Mouse (Mus musculus) liver, embryonic 14.5 days (tissue): ENCODE measurements at regions not wholly inside any gene's neighbourhood (a gene's known extent, or its start where the extent isn't known, plus 50 kb on each side); places are given as distances from the start of the nearest gene placed in this dataset.
"Not testable (repeated sequence)": the region's sequence is repeated elsewhere in the genome, so short reads cannot be mapped to it uniquely, and the experiment has no call there.

Experiments used
- CTCF ChIP-seq: IDR thresholded peaks from 2 replicates; pipeline ENCODE4 v1.5.1; 2016; ENCODE audit warnings: antibody characterized with exemption, low read depth, control low read depth
- EP300 ChIP-seq: IDR thresholded peaks from 2 replicates; pipeline ENCODE4 v1.6.1; 2016; ENCODE audit warnings: antibody characterized with exemption, low read depth

DNA sequence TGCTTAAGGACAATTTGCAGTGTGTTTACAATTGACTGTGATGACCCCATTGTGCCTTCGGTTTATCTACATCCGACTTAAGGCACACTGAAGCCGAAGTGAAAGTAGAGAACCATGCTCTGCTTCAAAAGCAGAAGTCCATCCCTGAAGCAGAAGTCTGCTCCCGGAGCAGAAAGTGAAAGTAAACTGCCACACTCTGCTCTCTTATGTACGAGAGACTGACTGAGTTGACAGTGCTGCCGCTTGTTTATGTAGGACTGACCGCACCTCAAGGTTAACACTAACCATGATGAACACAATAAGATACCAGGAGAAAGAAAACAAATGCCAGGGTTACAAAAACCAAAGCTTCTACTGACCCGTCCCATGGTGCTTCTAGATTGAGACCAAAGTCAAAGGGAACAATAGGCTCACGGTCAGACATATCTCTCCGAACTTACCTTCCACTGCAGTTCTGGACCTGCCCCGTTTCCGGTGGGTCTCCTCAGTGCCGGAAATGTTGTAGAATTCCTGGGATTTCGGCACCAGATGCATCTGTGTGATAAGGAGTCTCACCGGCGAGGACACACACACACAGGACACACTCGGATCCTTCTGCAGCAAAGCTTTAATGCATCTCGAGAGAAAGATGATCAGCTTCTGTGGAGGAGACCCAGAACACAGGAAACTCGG is 2129.7 kb downstream of the Cntnap5b start:
- not testable (repeated sequence) for TF ChIP-seq EP300, CTCF
